Mouse (Mus musculus) hindbrain, embryonic 15.5 days (tissue): ENCODE results near the gene Tfrc. TPM values are rescaled to one million over a fixed set of nuclear protein-coding genes. Genes with fewer than 3 reads are reported as not detected.
A peak's percentile ranks its signal among the peaks of the same experiment; 100 is the strongest.

Experiments used
- ATAC-seq: fragments of 200-750 bp; cut with Nextera tagmentation; 2 replicates; pipeline ENCODE4 v1.8.0; 2017; ENCODE audit warnings: low read depth, moderate number of reproducible peaks, moderate TSS enrichment; ENCODE audit not compliant: low FRiP score
- H3K27ac ChIP-seq: fragments of 300-500 bp; sonication (generic); replicated peaks from 2 replicates; pipeline ENCODE4 v1.5.1; 2015; ENCODE audit warnings: mild to moderate bottlenecking, inconsistent platforms
- H3K27me3 ChIP-seq: fragments of 300-500 bp; sonication (generic); 2 replicates; pipeline ENCODE4 v1.6.1; 2015; ENCODE audit warnings: control low read depth, inconsistent platforms
- H3K36me3 ChIP-seq: fragments of 300-500 bp; sonication (generic); 2 replicates; pipeline ENCODE4 v1.6.1; 2015; ENCODE audit warnings: control low read depth, inconsistent platforms
- H3K4me1 ChIP-seq: fragments of 300-500 bp; sonication (generic); replicated peaks from 2 replicates; pipeline ENCODE4 v1.6.1; 2015; ENCODE audit warnings: control low read depth, inconsistent platforms
- H3K4me2 ChIP-seq: fragments of 300-500 bp; sonication (generic); 2 replicates; pipeline ENCODE4 v1.6.1; 2015; ENCODE audit warnings: moderate library complexity, mild to moderate bottlenecking, inconsistent platforms
- H3K4me3 ChIP-seq: fragments of 300-500 bp; sonication (generic); 2 replicates; pipeline ENCODE4 v1.5.1; 2015; ENCODE audit warnings: mild to moderate bottlenecking, inconsistent platforms
- H3K9ac ChIP-seq: fragments of 300-500 bp; sonication (generic); 2 replicates; pipeline ENCODE4 v1.6.1; 2015; ENCODE audit warnings: inconsistent platforms
- H3K9me3 ChIP-seq: fragments of 300-500 bp; sonication (generic); 2 replicates; pipeline ENCODE4 v1.6.1; 2016; ENCODE audit warnings: control low read depth, inconsistent platforms
- WGBS: fragments of 180-500 bp; shearing (Covaris S2); methylation state at CpG from one replicate; pipeline ENCODE4 v1.1.7; 2015; 5-methylcytosine and 5-hydroxymethylcytosine counted together
- polyA plus RNA-seq: library from polyadenylated mRNA; unstranded; fragments of >200 nt; fragmentation: Nextera tagmentation; extraction: Ambion mirVana; gene quantifications from 2 replicates; pipeline ENCODE4 v1.2.1, GENCODE M21; 2015

Tfrc gene
- polyA plus RNA-seq, 1 experiment from 2014 or later = 33.5 TPM

- no peak overlapping the region for H3K4me3 ChIP-seq
- H3K27ac ChIP-seq = peak overlapping the region; percentile 26; the same call in 1 of the 2 replicates
- no peaks in the 10 kb centered on the region for H3K9me3 ChIP-seq
- H3K4me2 ChIP-seq = peak overlapping the region; percentile 78; the same call in 1 of the 2 replicates
- no peaks in the 10 kb centered on the region for H3K36me3 ChIP-seq
- no peak overlapping the region for H3K9ac ChIP-seq
- H3K27me3 ChIP-seq = no peaks in the 10 kb centered on the region
- 72% methylated on average over 2 of the region's 2 CpGs for WGBS
- ATAC-seq = no peak
- H3K4me1 ChIP-seq = peaks cover 77% of the 10 kb centered on the region
Observed at GRCm38 (mm10) chr16:32664211-32664610, 55.5 kb downstream of the Tfrc start.

DNA sequence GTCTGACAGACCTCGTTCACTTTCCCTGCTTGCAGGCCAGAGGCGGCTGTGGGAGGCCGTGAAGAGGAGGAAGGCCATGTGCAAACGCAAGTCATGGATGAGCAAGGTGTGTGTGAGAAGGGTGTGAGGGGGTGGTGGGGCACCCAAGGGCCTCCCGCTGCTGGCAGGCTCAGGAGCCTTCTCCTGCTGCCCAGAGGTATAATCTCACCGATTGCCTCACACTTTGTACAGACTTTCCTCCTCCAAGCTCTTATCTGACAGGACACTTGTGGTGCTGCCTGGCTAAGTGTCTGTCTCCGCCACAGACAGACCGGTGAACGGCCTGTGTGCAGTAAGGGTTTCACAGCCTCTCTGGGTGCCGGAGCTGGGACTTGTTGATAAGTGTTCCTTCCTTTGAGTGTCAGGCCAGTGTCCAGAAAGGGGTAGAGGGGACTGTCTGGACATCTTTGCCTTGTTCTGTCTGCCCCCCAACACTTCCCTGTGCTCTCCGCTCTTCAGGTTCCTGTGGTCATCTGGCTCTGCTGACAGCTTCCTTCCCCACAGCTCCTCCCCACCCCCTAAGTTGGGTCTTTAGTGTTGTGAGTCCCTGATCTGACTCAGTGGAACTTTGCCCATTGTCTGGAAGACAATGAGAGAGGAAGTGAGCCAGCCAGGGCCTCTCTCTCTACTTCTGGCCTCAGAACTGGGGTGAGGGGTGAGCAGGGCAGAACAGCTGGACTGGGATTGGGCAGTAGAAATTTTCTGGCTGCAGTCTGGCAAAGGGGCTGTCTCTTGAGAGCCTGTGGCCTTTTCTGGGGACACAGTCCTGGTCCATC, 57.3 kb downstream of the Tfrc start:
- 49% methylated on average over 11 of the region's 11 CpGs for WGBS
- Histone ChIP-seq H3K4me1 (peaks cover 58% of the 10 kb centered on the region), H3K27me3 (no peaks in the 10 kb centered on the region), H3K27ac (peak overlapping the region; percentile 48; the same call in 1 of the 2 replicates), H3K4me3 (no peak overlapping the region), H3K9me3 (no peaks in the 10 kb centered on the region), H3K9ac (no peak overlapping the region), H3K4me2 (no peak overlapping the region), H3K36me3 (peaks cover 15% of the 10 kb centered on the region)
- ATAC-seq = no peak

DNA sequence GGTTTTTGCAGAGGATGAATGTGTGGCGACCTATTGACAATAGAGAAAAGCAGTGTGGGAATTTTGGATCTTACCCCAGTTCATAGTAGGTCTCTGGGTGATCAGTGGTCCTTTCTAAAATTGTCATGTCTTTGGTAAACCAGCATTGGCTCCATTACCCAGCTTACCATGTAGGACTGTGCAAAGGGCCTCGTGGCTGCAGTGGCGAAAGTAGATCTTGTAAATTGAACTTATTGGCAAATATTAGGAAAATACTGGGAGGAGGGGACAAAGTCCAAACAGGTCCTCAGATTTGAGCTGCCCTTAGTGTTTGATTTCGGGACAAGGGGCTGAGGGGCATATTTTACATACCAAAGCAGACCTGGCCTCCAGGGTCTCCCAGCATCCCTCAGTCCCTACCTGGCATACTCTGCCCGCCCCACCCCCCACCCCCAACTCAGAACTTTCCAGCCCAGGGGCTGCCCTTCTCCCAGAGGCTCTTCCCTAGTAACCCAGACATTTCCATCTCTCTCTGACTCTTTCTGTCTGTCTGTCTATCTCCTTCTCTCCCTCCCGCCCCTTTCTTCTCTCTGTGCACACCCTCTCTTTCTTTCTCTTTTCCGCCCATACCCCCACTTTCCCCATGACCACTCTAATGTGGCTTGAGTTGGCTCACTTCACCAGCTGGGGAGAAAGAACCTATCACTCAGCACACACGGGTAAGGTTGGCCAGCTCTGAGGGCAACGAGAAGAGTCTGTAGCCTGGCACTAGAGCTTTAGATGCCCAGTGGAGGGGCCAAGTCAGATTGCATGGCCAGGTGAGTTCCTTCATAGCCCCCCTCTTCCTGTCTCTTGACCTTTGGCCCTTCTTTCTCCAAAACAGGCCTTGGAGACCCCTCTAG, 58.2 kb downstream of the Tfrc start:
- H3K27me3 ChIP-seq = no peaks in the 10 kb centered on the region
- no peak for ATAC-seq
- 0 out of 2 replicates have a peak overlapping the region, but pooled peaks have one; percentile 1 for H3K27ac ChIP-seq
- H3K9ac ChIP-seq = no peak overlapping the region
- WGBS = 71% methylated on average over 9 of the region's 9 CpGs
- H3K4me2 ChIP-seq = no peak overlapping the region
- no peak overlapping the region for H3K4me3 ChIP-seq
- no peaks in the 10 kb centered on the region for H3K9me3 ChIP-seq
- H3K36me3 ChIP-seq = peaks cover 22% of the 10 kb centered on the region
- H3K4me1 ChIP-seq = peaks cover 50% of the 10 kb centered on the region

- H3K4me2 ChIP-seq = no peak overlapping the region
- no peak overlapping the region for H3K4me3 ChIP-seq
- H3K9ac ChIP-seq = no peak overlapping the region
- H3K9me3 ChIP-seq = no peaks in the 10 kb centered on the region
- ATAC-seq = no peak
- peaks cover 24% of the 10 kb centered on the region for H3K36me3 ChIP-seq
- WGBS = 75% methylated on average over 3 of the region's 3 CpGs
- no peaks in the 10 kb centered on the region for H3K27me3 ChIP-seq
- peaks cover 44% of the 10 kb centered on the region for H3K4me1 ChIP-seq
- H3K27ac ChIP-seq = no peak overlapping the region
Observed at GRCm38 (mm10) chr16:32667552-32667872, 58.8 kb downstream of the Tfrc start.

- peaks cover 27% of the 10 kb centered on the region for H3K36me3 ChIP-seq
- peaks cover 38% of the 10 kb centered on the region for H3K4me1 ChIP-seq
- WGBS = 72% methylated on average over 10 of the region's 10 CpGs
- H3K4me2 ChIP-seq = no peak overlapping the region
- H3K9me3 ChIP-seq = no peaks in the 10 kb centered on the region
- H3K27me3 ChIP-seq = no peaks in the 10 kb centered on the region
- no peak overlapping the region for H3K4me3 ChIP-seq
- no peak overlapping the region for H3K27ac ChIP-seq
- no peak overlapping the region for H3K9ac ChIP-seq
- ATAC-seq = no peak
Observed at GRCm38 (mm10) chr16:32668030-32668429, 59.3 kb downstream of the Tfrc start.

DNA sequence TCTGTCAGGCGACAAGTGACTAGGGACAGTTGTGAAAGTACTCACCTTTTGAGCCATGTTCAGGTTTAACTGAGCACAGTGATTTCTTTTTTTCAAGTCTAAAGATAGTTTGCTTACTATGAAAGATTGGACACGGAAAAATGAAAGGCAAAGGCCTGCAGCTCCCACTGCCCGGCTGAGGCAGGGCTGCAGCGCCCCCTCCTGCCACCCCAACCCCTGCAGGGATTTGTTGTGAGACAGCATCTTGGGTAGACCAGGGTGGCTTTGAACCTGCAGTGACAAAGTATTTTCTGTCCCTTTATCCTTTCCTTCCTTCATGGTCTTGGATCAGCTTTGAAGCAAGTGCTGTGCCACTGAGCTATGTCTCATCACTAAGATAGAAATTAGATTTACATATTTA, 59.8 kb downstream of the Tfrc start:
- H3K4me2 ChIP-seq = no peak overlapping the region
- no peak overlapping the region for H3K4me3 ChIP-seq
- H3K9me3 ChIP-seq = no peaks in the 10 kb centered on the region
- 79% methylated on average over 4 of the region's 4 CpGs for WGBS
- peaks cover 29% of the 10 kb centered on the region for H3K36me3 ChIP-seq
- H3K9ac ChIP-seq = no peak overlapping the region
- H3K27me3 ChIP-seq = no peaks in the 10 kb centered on the region
- ATAC-seq = no peak
- H3K4me1 ChIP-seq = peaks cover 34% of the 10 kb centered on the region
- no peak overlapping the region for H3K27ac ChIP-seq

GRCm38 (mm10) chr16:32669243-32669642, 60.5 kb downstream of the Tfrc start:
- Histone ChIP-seq H3K36me3 (peaks cover 35% of the 10 kb centered on the region), H3K27ac (no peak overlapping the region), H3K4me2 (no peak overlapping the region), H3K4me1 (peaks cover 26% of the 10 kb centered on the region), H3K9ac (no peak overlapping the region), H3K4me3 (no peak overlapping the region), H3K9me3 (no peaks in the 10 kb centered on the region), H3K27me3 (no peaks in the 10 kb centered on the region)
- no peak for ATAC-seq
- 95% methylated on average over 10 of the region's 10 CpGs for WGBS

DNA sequence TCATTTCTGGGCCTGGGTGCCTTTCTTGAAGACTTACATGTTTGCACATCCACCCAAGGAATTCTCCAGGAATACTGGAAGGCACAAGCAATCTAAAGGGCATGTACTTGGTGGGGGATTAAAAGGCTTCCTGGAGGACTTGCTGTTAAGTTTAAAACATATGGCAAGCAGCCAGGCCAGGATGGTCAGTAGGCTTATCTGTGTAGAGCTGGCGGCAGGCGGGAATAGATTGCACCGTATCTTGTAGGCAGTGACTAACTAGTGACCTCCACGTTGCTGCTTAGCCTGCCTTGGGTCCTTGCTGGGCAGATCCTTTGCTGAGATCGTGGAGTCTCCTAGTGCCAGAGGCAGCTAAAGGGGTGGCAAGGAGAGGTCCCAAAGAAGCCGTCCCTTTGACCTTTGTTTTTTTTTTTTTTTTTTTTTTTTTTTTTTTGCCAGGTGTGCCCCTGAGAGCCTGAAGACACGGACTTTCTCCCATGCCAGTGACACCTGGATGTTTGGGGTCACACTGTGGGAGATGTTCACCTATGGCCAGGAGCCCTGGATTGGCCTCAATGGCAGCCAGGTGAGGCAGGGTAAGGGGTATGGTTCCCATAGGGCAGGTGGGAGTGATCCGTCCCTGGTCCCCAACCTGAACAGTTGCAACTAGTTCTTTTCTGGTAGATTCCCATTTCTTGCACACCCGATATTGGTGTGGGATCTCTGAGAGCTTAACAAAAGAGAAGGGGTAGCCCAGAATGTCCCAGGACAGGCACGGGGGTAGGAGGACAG, 61.8 kb downstream of the Tfrc start:
- no peak for ATAC-seq
- Histone ChIP-seq H3K4me1 (peaks cover 25% of the 10 kb centered on the region), H3K9ac (no peak overlapping the region), H3K4me3 (no peak overlapping the region), H3K36me3 (peaks cover 44% of the 10 kb centered on the region), H3K4me2 (no peak overlapping the region), H3K27ac (no peak overlapping the region), H3K27me3 (no peaks in the 10 kb centered on the region), H3K9me3 (no peaks in the 10 kb centered on the region)
- 89% methylated on average over 10 of the region's 10 CpGs for WGBS

GRCm38 (mm10) chr16:32671206-32671887, 62.6 kb downstream of the Tfrc start:
- Histone ChIP-seq H3K27ac (no peak overlapping the region), H3K9ac (no peak overlapping the region), H3K27me3 (no peaks in the 10 kb centered on the region), H3K36me3 (peaks cover 52% of the 10 kb centered on the region), H3K4me2 (no peak overlapping the region), H3K4me3 (no peak overlapping the region), H3K4me1 (peaks cover 17% of the 10 kb centered on the region), H3K9me3 (no peaks in the 10 kb centered on the region)
- ATAC-seq = no peak
- 90% methylated on average over 13 of the region's 13 CpGs for WGBS

DNA sequence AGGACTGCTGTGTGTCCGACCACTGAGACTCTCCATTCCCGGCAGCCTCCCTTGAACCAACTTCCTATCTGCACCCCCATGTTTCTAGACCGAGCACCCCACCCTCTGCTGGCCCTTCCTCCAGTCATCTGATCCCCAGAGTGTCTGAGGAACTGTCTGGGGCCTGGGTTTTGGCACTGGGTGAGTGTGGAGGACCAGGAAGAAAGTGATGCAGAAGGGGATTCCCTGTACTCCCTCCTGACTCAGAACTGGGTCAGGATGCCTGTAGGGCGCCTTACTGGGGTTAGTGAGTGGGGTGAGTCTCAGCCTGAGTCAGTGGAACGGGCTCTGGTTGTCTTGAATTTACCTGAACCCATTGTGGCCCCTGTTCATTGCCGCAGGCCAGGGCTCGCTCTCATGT, 63.5 kb downstream of the Tfrc start:
- Histone ChIP-seq H3K36me3 (peaks cover 56% of the 10 kb centered on the region), H3K9me3 (no peaks in the 10 kb centered on the region), H3K4me3 (no peak overlapping the region), H3K4me1 (peaks cover 10% of the 10 kb centered on the region), H3K9ac (no peak overlapping the region), H3K27ac (no peak overlapping the region), H3K27me3 (no peaks in the 10 kb centered on the region), H3K4me2 (no peak overlapping the region)
- ATAC-seq = no peak
- 93% methylated on average over 7 of the region's 7 CpGs for WGBS

DNA sequence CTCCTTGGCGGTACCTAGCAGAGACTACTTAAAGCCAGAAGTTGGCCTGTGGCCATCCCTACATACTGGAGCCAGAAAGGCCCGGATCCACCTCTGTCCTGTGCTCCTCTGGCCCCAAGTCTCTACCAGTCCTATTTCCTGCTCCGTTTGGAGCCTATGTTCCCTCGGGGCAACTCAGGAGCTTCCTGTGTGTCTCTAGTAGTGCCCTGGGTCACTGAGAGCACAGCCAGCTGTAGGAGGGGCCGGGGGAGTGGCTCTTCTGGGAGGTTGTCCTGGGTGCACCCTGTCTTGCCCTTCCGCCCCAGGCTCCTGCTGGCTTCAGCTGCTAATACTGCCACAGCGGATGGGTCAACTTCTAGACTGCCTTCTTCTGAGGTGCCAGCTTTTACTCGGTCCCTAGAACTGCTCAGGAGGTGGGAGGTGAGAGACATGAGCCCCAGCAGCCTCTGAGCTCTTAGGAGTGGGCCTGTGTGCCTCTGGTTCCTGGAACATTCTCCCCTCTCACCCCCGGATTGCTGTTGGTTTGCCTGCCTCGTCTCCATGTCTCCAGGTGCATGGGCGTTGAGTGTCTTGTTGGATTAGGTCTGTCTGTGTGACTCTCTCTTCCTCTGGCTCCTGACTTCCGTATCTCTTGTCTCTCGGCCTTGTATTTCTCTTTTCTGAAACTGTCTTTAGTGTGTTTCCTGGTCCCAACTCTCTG, 64.3 kb downstream of the Tfrc start:
- H3K4me1 ChIP-seq = peaks cover 3% of the 10 kb centered on the region; the same call in 1 of the 2 replicates
- no peak overlapping the region for H3K27ac ChIP-seq
- no peaks in the 10 kb centered on the region for H3K9me3 ChIP-seq
- 81% methylated on average over 13 of the region's 13 CpGs for WGBS
- H3K27me3 ChIP-seq = no peaks in the 10 kb centered on the region
- no peak overlapping the region for H3K4me3 ChIP-seq
- no peak overlapping the region for H3K9ac ChIP-seq
- H3K36me3 ChIP-seq = peaks cover 56% of the 10 kb centered on the region
- H3K4me2 ChIP-seq = no peak overlapping the region
- no peak for ATAC-seq
